Mouse (Mus musculus) adrenal gland, adult 10 weeks (tissue): Measurements from ENCODE around the gene Myod1. TPM values are rescaled to one million over a fixed set of nuclear protein-coding genes. Genes with fewer than 3 reads are reported as not detected.

Experiments used
- polyA plus RNA-seq: library from polyadenylated mRNA; stranded (reverse); fragments of 350-450 nt; fragmentation: Illumina TruSeq; extraction: RNeasy Lipid Tissue Mini Kit (QIAGEN cat#74804); gene quantifications from one replicate; pipeline ENCODE4 v1.2.3, GENCODE M21; 2014; ENCODE audit warnings: low read depth, low replicate concordance

Gene Myod1
- polyA plus RNA-seq = not detected

DNA sequence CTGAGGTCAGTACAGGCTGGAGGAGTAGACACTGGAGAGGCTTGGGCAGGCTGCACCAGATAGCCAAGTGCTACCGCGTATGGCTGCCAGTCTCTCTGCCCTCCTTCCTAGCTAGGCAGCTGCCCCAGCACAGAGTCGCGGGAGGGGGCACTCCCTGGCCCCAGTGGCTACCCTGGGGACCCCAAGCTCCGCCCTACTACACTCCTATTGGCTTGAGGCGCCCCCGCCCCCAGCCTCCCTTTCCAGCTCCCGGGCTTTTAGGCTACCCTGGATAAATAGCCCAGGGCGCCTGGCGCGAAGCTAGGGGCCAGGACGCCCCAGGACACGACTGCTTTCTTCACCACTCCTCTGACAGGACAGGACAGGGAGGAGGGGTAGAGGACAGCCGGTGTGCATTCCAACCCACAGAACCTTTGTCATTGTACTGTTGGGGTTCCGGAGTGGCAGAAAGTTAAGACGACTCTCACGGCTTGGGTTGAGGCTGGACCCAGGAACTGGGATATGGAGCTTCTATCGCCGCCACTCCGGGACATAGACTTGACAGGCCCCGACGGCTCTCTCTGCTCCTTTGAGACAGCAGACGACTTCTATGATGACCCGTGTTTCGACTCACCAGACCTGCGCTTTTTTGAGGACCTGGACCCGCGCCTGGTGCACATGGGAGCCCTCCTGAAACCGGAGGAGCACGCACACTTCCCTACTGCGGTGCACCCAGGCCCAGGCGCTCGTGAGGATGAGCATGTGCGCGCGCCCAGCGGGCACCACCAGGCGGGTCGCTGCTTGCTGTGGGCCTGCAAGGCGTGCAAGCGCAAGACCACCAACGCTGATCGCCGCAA is at the start of gene Myod1:
Myod1 (plus strand) TSS at position 303 of the 836 bp plus-strand sequence.

DNA sequence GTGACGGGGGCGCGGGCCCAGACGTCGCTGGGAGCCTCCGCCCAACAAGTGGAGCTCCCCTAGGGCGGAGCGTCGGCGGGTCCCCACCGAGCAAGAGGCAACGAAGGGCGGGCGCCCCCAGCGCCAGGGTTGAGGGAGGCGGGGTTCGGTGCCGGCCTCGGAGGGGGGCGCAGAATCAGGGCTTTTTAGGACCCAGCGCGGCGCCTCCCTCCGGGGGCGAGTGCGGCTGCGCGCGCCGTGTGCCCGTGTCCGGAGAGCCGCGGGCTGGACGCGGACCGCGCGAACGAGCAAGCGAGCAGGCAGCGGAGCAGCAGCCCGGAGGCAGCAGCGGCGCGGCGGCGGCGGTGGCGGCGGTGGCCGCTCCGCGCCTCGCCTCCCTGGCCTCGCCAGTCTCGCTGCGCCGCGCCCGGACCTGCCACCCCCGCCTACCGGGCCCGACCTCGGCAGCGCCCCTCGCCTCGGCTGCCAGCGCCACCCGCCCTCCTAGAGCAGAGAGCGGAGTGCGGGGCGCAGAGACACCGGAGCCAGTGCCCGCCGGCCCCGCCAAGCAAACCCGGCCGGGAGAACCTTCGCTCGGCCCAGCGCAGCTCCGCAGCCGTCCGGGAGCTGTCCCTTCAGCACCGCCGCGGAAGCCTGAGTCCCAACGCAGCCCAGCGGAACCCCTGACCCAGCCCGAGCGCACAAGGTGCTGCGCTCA is 20.1 kb downstream of the Myod1 start, which contains the start of gene Kcnc1:
Kcnc1 (plus strand) TSS at position 267 of the 697 bp plus-strand sequence.

Other genes starting within 250 kb of the Myod1 start
- not detected for gene Abcc8, start 196.4 kb upstream of the Myod1 start, polyA plus RNA-seq
- gene Ush1c, start 138.0 kb upstream of the Myod1 start, polyA plus RNA-seq = not detected
- gene Otog, start 135.5 kb upstream of the Myod1 start, polyA plus RNA-seq = not detected
- 0.17 TPM for gene Kcnc1, start 20.0 kb downstream of the Myod1 start, polyA plus RNA-seq